Mouse (Mus musculus) lung, embryonic 15.5 days (tissue): Measurements from ENCODE around the gene Haghl. TPM values are rescaled to one million over a fixed set of nuclear protein-coding genes. Genes with fewer than 3 reads are reported as not detected.
A peak's percentile ranks its signal among the peaks of the same experiment; 100 is the strongest.

Source experiments
- ATAC-seq: fragments of 200-750 bp; cut with Nextera tagmentation; 2 replicates; pipeline ENCODE4 v1.8.0; 2017; ENCODE audit warnings: moderate number of reproducible peaks, borderline replicate concordance; ENCODE audit not compliant: low FRiP score, low TSS enrichment; ENCODE audit errors: extremely low read depth
- H3K27ac ChIP-seq: fragments of 300-500 bp; sonication (generic); 2 replicates; pipeline ENCODE4 v1.5.1; 2015; ENCODE audit warnings: moderate library complexity, mild to moderate bottlenecking, inconsistent platforms
- H3K27me3 ChIP-seq: fragments of 300-500 bp; sonication (generic); 2 replicates; pipeline ENCODE4 v1.6.1; 2015; ENCODE audit warnings: inconsistent platforms
- H3K36me3 ChIP-seq: fragments of 300-500 bp; sonication (generic); 2 replicates; pipeline ENCODE4 v1.6.1; 2015; ENCODE audit warnings: inconsistent platforms
- H3K4me1 ChIP-seq: fragments of 300-500 bp; sonication (generic); 2 replicates; pipeline ENCODE4 v1.6.1; 2015; ENCODE audit warnings: inconsistent platforms
- H3K4me2 ChIP-seq: fragments of 300-500 bp; sonication (generic); 2 replicates; pipeline ENCODE4 v1.6.1; 2015; ENCODE audit warnings: inconsistent platforms, mild to moderate bottlenecking, moderate library complexity
- H3K4me3 ChIP-seq: fragments of 300-500 bp; sonication (generic); 2 replicates; pipeline ENCODE4 v1.5.1; 2015; ENCODE audit warnings: mild to moderate bottlenecking, inconsistent platforms
- H3K9ac ChIP-seq: fragments of 300-500 bp; sonication (generic); 2 replicates; pipeline ENCODE4 v1.6.1; 2015; ENCODE audit warnings: inconsistent platforms
- H3K9me3 ChIP-seq: fragments of 300-500 bp; sonication (generic); 2 replicates; pipeline ENCODE4 v1.6.1; 2016; ENCODE audit warnings: inconsistent platforms
- WGBS: fragments of 180-500 bp; shearing (Covaris S2); methylation state at CpG from one replicate; pipeline ENCODE4 v1.1.7; 2015; 5-methylcytosine and 5-hydroxymethylcytosine counted together
- polyA plus RNA-seq: library from polyadenylated mRNA; unstranded; fragments of >200 nt; fragmentation: Nextera tagmentation; extraction: Ambion mirVana; gene quantifications from 2 replicates; pipeline ENCODE4 v1.2.1, GENCODE M21; 2015

The Haghl gene
- polyA plus RNA-seq, 1 experiment from 2014 or later = 59.9 TPM

DNA sequence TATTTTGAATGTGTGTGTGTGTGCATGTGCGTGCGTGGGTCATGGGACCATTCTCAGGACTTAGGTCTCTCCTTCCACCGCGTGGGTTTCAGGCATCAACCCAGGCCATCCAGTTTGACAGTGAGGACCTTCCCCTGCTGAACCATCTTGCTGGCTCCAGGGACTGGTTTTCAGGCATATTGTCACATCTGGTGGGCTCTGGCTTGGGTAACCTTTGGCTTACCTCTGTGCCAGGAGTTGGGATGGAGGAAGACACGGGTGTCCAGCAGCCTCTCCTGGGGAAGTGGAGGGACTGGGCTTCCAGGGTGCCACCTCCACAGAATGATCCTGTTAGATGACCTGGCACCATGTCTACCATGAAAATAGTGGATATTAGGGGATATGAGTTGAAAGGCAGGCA, 7.5 kb downstream of the Haghl start:
- 91% methylated on average over 5 of the region's 5 CpGs for WGBS
- Histone ChIP-seq H3K9me3 (no peaks in the 10 kb centered on the region), H3K27me3 (no peaks in the 10 kb centered on the region), H3K4me2 (no peak overlapping the region), H3K4me3 (no peak overlapping the region), H3K4me1 (peaks cover 8% of the 10 kb centered on the region), H3K27ac (no peak overlapping the region), H3K36me3 (peaks cover 31% of the 10 kb centered on the region), H3K9ac (no peak overlapping the region)
- ATAC-seq = no peak

DNA sequence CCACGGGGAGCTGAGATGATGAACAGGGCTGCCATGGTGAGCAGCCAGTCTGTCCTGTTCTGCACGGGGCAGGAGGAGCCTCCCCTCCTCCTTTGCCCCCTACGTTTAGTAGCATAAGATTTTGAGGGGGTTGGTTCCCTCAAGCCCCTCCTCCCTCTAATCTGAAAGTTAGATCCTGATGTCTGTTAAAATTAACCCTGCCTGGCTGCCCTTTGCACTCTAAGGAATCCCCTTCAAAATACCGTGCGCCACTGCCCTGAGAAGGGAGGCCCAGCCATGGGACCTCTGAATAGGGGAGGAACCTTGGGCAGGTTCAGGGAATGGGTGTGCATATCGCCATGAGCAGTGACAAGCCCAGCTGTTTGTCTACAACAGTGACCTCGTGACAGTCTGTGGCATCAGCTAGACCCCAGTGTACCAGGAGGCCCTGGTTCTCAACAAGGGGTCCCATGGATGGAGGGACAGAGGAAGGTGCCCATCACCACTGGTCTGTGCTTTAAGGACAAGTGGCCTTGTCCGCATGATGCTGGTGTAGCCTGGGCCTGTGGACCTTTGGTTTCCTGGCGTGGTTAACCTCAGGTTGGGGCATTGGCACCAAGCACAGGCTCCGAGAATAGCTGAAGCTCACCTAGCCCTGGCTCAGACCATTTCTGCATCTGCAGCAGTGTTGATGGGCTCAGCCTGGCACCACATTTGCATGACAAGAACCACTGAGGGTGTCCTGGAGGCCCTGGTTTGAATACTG, 10.0 kb downstream of the Haghl start:
- peaks cover 11% of the 10 kb centered on the region; the same call in 1 of the 2 replicates for H3K36me3 ChIP-seq
- peaks cover 8% of the 10 kb centered on the region for H3K4me1 ChIP-seq
- H3K4me2 ChIP-seq = no peak overlapping the region
- ATAC-seq = no peak
- no peak overlapping the region for H3K4me3 ChIP-seq
- no peaks in the 10 kb centered on the region for H3K9me3 ChIP-seq
- no peak overlapping the region for H3K27ac ChIP-seq
- H3K27me3 ChIP-seq = no peaks in the 10 kb centered on the region
- WGBS = 72% methylated on average over 10 of the region's 10 CpGs
- H3K9ac ChIP-seq = no peak overlapping the region

DNA sequence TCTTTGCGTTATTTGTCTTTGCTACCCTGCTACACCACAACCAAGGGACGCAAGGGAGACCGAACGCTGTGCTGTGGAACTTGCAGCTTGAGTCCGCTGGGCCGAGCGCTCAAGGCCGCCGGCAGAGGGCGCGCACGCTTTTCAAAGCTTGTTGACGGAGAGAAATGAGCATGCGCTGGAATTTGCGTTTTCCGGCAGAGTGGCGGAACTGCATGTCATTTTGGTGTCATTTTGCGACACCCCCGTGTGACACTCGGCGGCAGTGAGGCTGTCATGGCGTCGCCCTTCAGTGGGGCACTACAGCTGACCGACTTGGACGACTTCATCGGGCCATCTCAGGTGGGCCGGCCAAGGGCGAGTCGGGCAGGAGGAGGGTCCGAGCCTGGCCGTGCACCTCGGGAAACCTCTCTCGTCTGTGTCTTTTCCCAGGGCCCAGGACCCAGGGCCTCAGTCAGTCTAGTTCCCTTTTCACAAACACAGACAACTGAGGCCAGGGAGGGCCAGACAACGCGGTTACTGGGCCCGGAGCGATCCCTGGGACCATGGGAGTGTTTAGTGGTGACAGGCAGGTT, 11.8 kb downstream of the Haghl start, which contains the start of gene Narfl:
Gene Narfl (plus strand): TSS at position 228 of the 572 bp plus-strand sequence.
- Histone ChIP-seq H3K9me3 (no peaks in the 10 kb centered on the region), H3K4me2 (peak within 1 kb of the TSS; percentile 75), H3K4me3 (peak within 1 kb of the TSS; percentile 69), H3K9ac (peak within 1 kb of the TSS; percentile 86), H3K27ac (0 out of 2 replicates have a peak within 1 kb of the TSS, but pooled peaks have one; percentile 6), H3K27me3 (no peaks in the 10 kb centered on the region), H3K36me3 (peaks cover under 1% of the 10 kb centered on the region; the same call in 1 of the 2 replicates), H3K4me1 (peaks cover 8% of the 10 kb centered on the region)
- peak; percentile 85 for ATAC-seq
- under 1% methylated on average over 37 of the region's 37 CpGs for WGBS

DNA sequence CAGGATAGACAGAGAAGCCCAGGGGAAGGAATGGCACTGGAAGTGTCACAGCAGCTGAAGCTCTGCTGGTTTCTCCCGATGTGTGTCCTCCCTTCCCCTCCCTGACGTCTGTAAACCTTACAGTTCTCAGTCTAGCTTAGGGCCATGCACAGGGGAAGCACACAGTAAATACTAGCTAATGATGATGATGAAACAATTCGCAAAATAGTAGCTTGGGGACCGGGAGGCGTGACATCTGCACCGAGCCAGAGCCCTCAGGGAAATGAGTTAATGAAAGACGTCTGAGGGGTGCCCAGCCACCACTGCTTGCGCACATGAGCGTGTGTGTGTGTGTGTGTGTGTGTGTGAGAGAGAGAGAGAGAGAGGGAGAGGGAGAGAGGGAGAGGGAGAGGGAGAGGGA, 16.1 kb downstream of the Haghl start:
- H3K9ac ChIP-seq = no peak overlapping the region
- no peaks in the 10 kb centered on the region for H3K27me3 ChIP-seq
- no peak for ATAC-seq
- H3K4me2 ChIP-seq = no peak overlapping the region
- H3K27ac ChIP-seq = no peak overlapping the region
- no peaks in the 10 kb centered on the region for H3K9me3 ChIP-seq
- H3K4me3 ChIP-seq = no peak overlapping the region
- H3K4me1 ChIP-seq = peaks cover 5% of the 10 kb centered on the region
- H3K36me3 ChIP-seq = no peaks in the 10 kb centered on the region
- WGBS = 55% methylated on average over 9 of the region's 9 CpGs

DNA sequence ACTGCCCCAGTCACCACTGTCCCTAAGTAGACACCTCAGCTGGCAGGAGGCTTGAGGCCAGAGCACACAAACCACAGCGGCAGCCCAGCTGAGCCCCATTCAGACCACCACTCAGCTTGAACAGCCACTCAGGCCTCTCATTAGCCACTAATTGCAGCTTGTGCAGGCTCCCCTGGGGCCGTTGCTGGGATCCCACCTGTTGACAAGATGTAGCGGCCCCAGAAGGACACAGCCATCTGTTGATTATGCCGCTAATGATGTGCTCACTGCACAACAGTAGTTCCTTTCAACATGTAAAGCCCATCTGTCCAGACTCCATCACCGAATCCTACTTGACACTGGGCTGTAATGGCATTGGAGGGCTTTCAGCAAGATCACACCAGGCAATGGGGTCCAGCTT, 19.6 kb downstream of the Haghl start:
- no peaks in the 10 kb centered on the region for H3K27me3 ChIP-seq
- no peaks in the 10 kb centered on the region for H3K9me3 ChIP-seq
- H3K27ac ChIP-seq = no peak overlapping the region
- no peaks in the 10 kb centered on the region for H3K4me1 ChIP-seq
- no peak overlapping the region for H3K9ac ChIP-seq
- H3K4me2 ChIP-seq = no peak overlapping the region
- WGBS = 56% methylated on average over 5 of the region's 5 CpGs
- no peak for ATAC-seq
- H3K36me3 ChIP-seq = no peaks in the 10 kb centered on the region
- no peak overlapping the region for H3K4me3 ChIP-seq

DNA sequence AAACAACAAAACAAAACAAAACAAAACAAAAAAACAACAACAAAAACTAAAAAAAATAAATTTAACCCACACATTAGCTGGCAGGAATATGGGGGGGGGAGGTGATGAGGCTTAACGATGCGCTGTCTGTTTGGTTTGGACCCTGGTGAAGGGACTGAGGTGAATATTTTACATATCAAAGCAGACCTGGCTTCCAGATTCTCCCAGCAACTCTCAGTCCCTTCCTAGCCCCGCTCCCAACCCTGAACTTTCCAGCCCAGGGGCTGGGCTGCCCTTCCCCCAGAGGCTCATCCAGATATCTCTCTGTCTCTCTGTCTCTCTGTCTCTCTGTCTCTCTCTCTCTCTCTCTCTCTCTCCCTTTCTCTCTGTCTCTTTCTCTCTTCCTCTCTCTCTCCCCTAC, 22.9 kb downstream of the Haghl start:
- WGBS = 33% methylated on average over 3 of the region's 3 CpGs

DNA sequence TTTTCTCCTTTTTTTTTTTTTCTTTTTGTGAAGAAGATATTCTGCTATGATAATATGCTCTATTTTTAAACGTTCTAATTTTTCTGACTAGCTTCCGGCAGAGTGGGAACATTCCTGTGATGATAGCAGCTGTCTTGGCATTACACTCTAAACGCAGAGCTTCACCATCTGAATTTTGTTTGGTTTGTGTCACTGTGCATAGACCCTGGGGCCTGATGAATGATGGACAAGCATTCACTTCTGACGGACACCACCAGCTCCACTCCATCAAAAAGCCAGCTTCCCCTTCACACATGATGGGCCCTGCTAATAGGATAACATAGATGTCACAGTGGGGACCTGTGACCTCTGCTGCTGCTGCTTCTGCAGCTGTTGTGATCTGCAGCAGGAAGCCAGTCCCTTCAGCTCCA, 23.9 kb downstream of the Haghl start:
- H3K4me2 ChIP-seq = no peak overlapping the region
- 0 out of 2 replicates have a peak, but pooled peaks cover 2% of the 10 kb centered on the region for H3K4me1 ChIP-seq
- no peaks in the 10 kb centered on the region for H3K36me3 ChIP-seq
- no peaks in the 10 kb centered on the region for H3K27me3 ChIP-seq
- no peak for ATAC-seq
- H3K27ac ChIP-seq = no peak overlapping the region
- no peak overlapping the region for H3K4me3 ChIP-seq
- WGBS = 23% methylated on average over 4 of the region's 4 CpGs
- no peak overlapping the region for H3K9ac ChIP-seq
- H3K9me3 ChIP-seq = no peaks in the 10 kb centered on the region

More for the DNA sequence above, 22.9 kb downstream of the Haghl start:
- Histone ChIP-seq H3K27ac (no peak overlapping the region), H3K36me3 (no peaks in the 10 kb centered on the region), H3K27me3 (no peaks in the 10 kb centered on the region), H3K4me2 (no peak overlapping the region), H3K9me3 (no peaks in the 10 kb centered on the region), H3K4me1 (no peaks in the 10 kb centered on the region), H3K9ac (no peak overlapping the region), H3K4me3 (no peak overlapping the region)
- ATAC-seq = no peak

DNA sequence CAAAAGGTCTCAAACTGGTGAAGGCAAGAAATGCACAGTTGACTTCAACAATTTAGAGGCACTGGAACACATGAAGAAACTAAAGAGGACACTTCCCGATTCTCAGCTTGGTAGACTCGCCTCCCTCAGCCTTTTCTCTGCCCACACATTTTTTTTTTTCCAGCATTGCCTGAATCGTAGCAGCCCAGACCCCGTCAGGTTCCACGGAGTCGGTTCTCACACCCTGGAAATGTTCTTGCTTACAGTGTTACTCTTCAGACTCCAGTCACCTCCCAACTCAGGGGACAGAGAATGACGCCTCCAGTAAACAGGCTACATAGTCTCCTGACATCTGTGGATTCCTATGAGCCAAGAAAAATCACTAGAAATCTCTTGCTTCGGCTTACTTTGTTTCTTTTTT, 25.3 kb downstream of the Haghl start:
- no peak overlapping the region for H3K4me2 ChIP-seq
- no peak for ATAC-seq
- WGBS = 59% methylated on average over 8 of the region's 8 CpGs

DNA sequence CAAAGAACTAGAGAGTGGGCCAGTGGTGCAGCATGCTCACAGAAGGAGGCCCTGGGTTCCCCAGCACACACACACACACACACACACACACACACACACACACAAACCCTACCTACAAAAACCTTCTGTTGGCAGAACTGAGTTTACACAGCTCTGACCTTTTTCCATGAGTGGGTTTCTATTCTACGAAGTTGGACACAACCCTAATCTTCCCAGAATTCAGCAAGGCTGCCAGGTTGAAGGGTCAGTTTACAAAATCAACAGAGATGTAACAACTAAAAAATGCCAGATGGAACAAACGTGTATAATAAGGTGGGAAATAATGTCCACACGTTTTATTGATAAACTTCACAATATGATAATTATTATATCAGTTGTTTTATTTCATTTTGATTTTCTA, 27.8 kb downstream of the Haghl start:
- 0 out of 2 replicates have a peak overlapping the region, but pooled peaks have one; percentile 56 for H3K27ac ChIP-seq
- H3K4me3 ChIP-seq = no peak overlapping the region
- no peaks in the 10 kb centered on the region for H3K9me3 ChIP-seq
- peaks cover 19% of the 10 kb centered on the region; the same call in 1 of the 2 replicates for H3K4me1 ChIP-seq
- no peak overlapping the region for H3K4me2 ChIP-seq
- H3K9ac ChIP-seq = no peak overlapping the region
- WGBS = 37% methylated on average over 3 of the region's 3 CpGs
- no peaks in the 10 kb centered on the region for H3K27me3 ChIP-seq
- no peaks in the 10 kb centered on the region for H3K36me3 ChIP-seq
- no peak for ATAC-seq

More for the DNA sequence above, 25.3 kb downstream of the Haghl start:
- H3K27me3 ChIP-seq = no peaks in the 10 kb centered on the region
- H3K4me1 ChIP-seq = peaks cover 16% of the 10 kb centered on the region; the same call in 1 of the 2 replicates
- no peaks in the 10 kb centered on the region for H3K36me3 ChIP-seq
- H3K9me3 ChIP-seq = no peaks in the 10 kb centered on the region
- H3K4me3 ChIP-seq = no peak overlapping the region
- no peak overlapping the region for H3K27ac ChIP-seq
- no peak overlapping the region for H3K9ac ChIP-seq

DNA sequence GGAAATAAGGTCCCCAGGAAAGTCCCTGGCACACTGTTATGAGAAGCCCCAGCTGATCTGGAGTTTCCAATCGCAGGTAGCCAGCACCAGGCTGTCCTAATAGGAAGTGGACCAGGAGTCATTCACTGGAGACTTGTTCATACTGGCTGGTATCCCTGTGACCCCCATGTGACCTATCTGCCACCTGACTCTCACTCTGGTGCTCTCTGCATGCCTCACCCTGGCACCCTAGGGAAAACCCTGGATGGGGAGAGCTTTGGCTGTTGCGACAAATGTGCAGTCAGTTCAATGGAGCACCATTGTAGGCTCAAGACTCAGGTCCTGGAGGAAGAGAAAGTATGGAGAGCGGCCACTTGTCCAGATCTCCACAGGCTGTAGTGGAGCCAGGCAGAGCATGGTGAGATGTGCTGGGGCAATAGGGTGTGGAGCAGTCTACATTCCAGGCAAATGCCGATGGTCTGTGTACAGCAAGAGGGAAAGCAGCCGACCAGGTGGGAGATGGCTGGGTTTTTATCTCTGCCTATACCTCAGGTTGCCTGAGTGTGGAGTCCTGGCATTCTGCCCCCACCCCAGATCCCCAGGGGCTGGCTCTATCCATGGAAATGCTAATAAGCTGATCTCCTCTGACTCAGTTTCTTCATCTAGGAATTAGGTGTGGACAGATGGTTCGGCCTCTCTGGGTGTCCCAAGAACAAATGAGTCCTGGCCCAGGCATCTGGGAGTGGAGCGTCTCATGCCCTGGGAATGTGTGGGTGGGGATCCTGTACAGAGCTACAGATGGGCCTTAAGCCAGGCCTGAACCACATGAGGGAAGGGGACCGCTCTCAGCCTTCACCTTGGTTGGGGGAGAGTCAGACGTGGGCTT, 28.9 kb downstream of the Haghl start:
- peak overlapping the region; percentile 56 for H3K27ac ChIP-seq
- H3K4me3 ChIP-seq = no peak overlapping the region
- ATAC-seq = peak; percentile 43; the same call in 1 of the 2 replicates
- no peaks in the 10 kb centered on the region for H3K36me3 ChIP-seq
- H3K27me3 ChIP-seq = no peaks in the 10 kb centered on the region
- no peak overlapping the region for H3K4me2 ChIP-seq
- no peak overlapping the region for H3K9ac ChIP-seq
- no peaks in the 10 kb centered on the region for H3K9me3 ChIP-seq
- WGBS = 62% methylated on average over 9 of the region's 9 CpGs
- H3K4me1 ChIP-seq = peaks cover 21% of the 10 kb centered on the region

DNA sequence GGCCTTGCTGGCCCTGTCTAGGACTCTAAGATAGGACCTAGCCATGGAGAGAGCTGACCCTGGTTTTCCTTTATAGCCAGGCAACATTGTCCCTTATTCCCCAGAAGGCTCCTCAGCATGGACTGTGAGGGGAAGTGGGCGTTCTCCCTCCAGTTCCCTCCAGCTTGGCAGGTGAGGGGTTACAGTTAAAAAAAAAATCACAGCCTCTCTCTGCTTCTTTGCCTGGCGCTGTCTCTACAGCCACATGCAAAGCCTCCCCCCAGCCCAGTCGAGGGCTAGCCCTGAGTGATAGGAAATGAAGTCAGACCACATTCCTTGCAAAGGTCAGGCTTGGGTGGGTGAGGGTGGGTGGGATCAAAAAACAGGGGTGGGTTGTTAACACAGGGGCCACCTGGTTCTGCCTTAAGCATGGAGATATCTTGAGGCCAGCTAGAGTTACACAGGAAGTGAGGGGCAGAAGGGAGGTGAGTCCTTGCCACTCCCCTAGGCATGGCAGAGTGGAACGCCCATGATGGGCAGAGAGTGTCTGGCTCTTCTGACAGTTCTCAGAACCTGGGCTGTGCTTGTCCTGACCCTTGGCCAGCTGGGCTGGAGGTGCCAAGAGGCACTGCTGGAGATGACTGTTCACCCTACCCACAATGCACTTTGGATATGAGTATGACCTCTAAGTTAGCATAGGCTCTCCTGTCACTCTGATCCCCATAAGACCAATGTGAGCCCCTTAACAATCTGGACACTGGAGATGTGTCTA, 29.7 kb downstream of the Haghl start:
- WGBS = 16% methylated on average over 4 of the region's 4 CpGs
- H3K27ac ChIP-seq = peak overlapping the region; percentile 73
- no peaks in the 10 kb centered on the region for H3K27me3 ChIP-seq
- no peaks in the 10 kb centered on the region for H3K36me3 ChIP-seq
- H3K4me2 ChIP-seq = no peak overlapping the region
- H3K4me3 ChIP-seq = no peak overlapping the region
- peaks cover 27% of the 10 kb centered on the region for H3K4me1 ChIP-seq
- H3K9ac ChIP-seq = no peak overlapping the region
- H3K9me3 ChIP-seq = no peaks in the 10 kb centered on the region
- peak; percentile 68; the same call in 1 of the 2 replicates for ATAC-seq
